11 mouse cellular contexts compared by ENCODE assay signal in genomic region chr3:56066360-56067040, GRCm38 (mm10).
"Had no signal": no experiment of that assay in that cellular context is flagged by ENCODE, and none has a peak within 500 bp of the region (broad histone marks: within the 10 kb centered on the region; RNA-seq: fewer than 3 reads in every experiment).

No protein-coding gene starts in this region.

- H3K4me1 ChIP-seq: midbrain, embryonic 13.5 days had no signal

- H3K4me3 ChIP-seq: limb, embryonic 13.5 days; lung, embryonic 15.5 days; midbrain, embryonic 13.5 days had no signal

- H3K27me3 ChIP-seq: limb, embryonic 13.5 days; lung, embryonic 15.5 days; midbrain, embryonic 13.5 days had no signal

- H3K27ac ChIP-seq: limb, embryonic 13.5 days; liver, embryonic 14.5 days; lung, embryonic 15.5 days; midbrain, embryonic 13.5 days had no signal

- H3K9ac ChIP-seq: limb, embryonic 13.5 days; liver, embryonic 14.5 days; lung, embryonic 15.5 days; midbrain, embryonic 13.5 days had no signal

- ATAC-seq: midbrain, embryonic 13.5 days had no signal

- DNase-seq: kidney, adult 11 months; kidney, adult 9 months; kidney, postnatal 10 days; kidney, postnatal 4 days; left cerebral cortex, postnatal 4 days; right cerebral cortex, postnatal 14 days; thymus, postnatal 4 days had no signal

- H3K4me2 ChIP-seq: limb, embryonic 13.5 days; lung, embryonic 15.5 days; midbrain, embryonic 13.5 days had no signal

- H3K9me3 ChIP-seq: limb, embryonic 13.5 days; lung, embryonic 15.5 days; midbrain, embryonic 13.5 days had no signal

- H3K36me3 ChIP-seq: lung, embryonic 15.5 days had no signal
